Mouse (Mus musculus) thymus, postnatal 25 days (tissue): Measurements from ENCODE around the gene Kmt5b.

Experiments
- DNase-seq: peaks from one replicate; pipeline ENCODE4 v3.0.0; 2022

The Kmt5b gene

DNA sequence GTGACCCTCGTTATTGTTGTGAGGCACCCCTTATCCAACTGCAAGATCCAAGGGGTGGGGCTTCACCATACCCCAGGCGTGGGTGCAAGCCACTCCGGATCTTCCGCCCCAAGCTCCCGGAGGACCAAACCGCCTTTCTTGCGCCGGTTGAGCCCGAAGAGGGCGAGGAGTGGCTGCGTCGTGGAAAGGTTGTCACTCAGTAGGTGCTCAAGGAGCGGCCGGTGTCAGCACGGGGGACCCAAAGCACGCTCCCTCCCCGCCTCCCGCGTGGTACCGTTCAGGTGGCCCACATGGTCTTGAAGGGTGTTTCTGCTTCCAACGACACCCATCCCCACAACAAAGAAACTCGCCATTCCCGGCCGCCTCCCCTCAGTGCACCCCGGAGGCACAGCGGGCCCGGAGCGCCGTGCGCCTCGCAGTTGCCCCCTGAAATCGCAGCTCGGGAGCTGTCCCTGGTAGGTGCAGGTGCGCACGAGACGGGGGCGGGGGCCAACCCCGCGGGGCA is at the start of gene Kmt5b:
Kmt5b (plus strand) TSS at position 146 of the 505 bp plus-strand sequence.
- no peak for DNase-seq

DNA sequence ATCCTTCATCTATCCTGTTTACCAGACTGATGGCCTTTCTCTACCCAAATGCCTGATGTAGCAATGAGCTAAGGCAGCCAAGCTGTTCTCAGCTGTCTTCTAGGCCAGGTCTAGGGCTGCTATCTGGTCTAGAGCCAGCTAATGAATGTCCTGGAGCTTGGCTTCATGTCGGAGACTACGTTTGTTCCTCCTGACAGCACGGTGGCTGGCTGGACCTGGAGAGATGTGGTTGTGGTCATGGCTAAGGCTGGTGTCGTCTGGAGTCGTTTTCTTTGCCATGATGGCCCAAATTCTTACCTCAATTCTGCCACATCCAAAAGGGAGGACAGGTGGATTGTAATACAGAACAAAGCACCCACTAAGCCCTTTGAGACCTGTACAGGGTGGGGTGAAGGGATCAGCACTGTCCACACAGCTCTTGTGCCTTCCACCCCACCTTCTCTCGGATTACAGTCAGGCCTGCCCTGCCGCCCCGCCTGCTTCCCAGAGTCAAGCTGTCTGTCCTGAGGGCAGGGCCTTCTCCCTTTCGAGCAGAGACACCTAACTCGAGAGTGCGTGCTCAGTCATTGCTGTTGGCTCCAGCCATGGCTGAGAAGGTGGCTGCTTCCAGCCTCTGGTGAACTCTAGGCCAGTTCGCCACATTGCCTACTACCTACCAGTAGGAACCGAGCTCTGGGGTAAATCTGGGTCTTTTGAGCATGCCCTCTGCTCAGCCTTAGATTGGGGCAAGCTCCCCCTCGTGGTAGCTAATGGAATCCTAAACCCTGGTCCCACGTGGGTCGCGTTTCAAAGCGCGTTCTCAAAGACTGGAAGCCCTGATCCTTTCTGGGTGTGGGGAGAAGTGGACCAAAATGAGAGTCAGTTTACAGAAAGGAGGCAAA is 48.5 kb upstream of the Kmt5b start:
- peak; percentile 75 for DNase-seq

DNA sequence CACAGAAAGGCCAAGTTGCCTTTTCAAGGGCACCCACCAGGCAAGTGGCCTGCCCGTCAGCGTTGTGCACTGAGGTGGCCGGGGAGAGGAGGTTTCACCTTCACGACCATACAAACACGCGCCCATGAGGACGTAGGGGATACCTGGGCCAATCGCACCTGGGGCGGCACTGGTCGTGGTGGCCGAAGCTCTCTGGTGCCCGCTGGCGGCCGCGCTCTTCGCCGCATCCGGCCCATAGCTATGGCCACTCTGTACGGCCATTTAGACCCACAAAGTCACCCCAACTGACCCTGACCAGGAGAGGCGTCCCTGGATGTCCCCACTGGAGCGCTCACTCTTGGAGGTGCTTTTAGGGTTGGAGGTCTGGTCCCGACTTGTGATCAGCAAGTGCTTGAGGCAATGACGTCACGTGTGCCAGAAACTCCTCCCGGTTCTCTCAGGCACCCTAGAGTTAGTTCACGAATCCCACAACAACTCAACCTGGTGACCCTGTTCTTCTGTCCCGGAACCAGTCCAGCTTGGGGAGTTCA is 47.8 kb upstream of the Kmt5b start:
- peak; percentile 49 for DNase-seq

DNA sequence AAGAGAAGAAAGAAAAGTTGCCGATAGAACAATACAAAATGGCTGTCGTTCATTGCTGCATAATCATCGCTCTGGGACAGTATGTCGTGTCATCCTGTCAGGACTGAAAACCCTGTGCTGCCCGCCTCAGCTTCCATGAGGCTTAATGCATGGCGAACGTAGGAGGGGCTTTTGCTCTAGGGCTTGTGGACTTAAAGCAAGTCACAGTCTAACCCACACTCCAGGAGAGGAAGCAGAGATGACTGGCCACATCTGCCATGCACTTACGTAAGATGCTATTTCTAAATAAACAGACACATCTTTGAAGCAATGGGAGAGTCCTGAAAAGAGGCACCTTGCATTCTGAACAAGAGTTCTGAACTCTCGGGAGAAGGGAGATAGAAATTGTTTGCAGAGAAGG is 44.1 kb upstream of the Kmt5b start:
- no peak for DNase-seq

DNA sequence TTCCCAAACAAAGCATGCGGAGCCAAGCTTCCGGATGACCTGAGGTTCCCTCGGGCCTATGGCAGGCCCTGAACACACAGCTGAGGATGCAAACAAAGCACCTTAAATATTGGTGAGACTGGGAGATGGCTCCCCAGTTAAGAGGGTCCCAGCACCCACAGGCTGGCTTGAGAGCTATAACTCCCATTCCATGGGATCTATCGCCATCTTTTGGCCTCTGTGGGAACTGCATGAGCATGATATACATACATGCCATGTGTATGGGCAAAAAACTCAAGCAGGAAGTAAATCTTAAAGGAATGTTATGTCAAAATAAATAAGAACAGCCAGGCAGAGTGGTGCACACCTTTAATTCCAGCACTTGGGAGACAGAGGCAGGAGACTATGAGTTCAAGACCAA is 43.3 kb upstream of the Kmt5b start:
- DNase-seq: peak; percentile 58

DNA sequence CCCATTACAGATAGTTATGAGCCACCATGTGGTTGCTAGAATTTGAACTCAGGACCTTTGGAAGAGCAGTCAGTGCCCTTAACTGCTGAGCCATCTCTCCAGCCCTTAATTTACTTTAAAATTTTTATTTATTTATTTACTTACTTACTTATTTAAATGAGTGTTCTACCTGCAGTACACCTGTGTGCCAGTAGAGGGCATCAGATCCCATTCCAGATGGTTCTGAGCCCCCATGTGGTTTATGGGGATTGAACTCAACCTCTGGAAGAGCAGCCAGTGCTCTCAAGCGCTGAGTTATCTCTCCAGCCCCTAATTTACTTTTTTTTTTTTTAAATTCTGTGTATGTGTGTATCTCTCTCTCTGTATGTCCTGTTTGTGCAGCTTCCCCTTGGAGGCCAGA is 42.4 kb upstream of the Kmt5b start:
- DNase-seq: peak; percentile 73

DNA sequence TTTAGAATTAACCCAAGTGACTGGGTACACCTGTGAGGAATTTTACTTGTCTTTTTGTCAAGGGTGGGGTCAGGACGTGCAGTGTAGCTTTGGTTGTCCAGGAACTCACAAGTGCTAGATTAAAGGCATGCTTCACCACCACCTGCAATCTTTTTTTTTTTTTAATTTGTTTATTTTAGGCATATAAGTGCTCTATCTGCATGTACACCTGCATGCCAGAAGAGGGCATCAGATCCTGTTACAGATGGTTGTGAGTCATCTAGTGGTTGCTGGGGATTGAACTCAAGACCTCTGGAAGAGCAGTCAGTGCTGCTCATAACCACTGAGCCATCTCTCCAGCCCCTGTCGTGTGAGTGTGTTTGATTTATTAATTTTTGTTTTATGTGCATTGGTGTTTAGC is 38.3 kb upstream of the Kmt5b start:
- DNase-seq: no peak

DNA sequence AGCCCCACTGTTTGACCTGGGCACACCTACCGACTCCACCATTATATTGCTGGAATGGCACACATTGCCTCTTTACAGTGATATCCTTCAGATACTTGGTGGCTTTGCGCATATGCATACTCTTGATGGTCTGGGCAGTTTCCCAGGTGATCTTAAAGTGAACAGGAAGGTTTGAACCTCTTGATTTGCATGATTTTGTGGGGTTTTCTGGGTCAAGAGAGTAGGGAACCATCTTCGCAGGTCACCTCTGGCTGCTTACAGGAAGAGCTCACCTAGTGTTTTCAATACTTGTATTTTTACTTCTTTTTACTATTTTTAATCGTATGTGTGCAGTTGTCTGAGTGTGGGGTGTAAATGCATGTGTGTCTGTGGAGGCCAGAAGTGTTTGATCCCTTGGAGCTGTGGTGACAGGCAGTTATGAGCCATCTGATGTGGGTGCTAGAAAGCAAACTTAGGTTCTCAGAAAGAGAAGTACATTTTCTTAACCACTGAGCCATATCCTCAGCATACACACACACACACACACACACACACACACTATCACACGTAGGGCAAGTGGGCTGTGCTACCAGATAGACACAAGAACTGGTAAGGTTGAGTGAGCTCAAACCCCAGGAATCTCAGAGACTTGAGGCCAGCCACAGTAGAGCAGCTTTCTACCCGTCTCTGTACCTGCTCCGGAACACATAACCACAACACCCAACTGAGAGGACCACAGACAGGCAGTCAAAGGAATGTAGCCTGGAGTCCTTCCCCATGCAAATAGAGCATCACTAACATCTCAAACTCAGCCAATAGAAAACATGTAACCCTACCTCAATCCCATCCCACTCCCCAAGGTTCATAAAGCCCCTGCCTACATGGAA is 36.2 kb upstream of the Kmt5b start:
- peak; percentile 32 for DNase-seq

DNA sequence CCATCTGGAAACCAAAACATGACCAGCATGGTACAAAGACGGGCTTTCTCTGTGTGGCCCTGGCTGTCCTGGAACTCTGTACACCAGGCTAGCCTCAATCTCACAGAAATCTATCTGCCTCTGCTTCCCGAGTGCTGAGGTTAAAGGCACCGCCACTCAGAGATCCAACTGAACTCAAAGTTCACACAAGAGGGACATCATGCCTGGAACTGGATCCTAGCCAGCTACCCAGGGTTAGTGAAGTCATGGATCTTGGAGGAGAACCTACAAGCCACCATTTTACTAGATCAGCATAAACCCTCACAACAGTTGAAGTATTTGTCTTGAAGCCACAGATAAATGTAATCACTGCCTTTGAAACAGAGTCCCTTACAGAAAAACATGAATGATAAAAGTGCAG is 31.2 kb upstream of the Kmt5b start:
- no peak for DNase-seq

DNA sequence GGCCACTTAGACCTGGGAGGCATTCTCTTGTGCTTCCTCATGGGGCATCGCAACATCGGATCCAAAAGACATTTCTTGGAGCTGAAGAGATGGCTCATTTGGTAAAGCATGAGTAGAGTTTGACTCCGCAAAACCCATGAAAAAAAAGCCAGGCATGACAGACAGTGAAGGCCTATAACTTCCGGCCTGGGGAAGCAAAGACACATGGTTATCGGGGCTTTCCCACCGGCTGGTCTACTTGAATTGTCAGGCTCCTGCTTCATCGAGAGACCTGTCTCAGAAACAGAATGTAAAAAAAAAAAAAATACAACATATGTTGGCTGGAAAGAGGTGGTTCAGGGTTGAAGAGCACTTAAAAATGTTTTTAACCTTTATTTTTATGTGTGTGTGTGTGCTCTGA is 27.6 kb upstream of the Kmt5b start:
- DNase-seq: no peak

DNA sequence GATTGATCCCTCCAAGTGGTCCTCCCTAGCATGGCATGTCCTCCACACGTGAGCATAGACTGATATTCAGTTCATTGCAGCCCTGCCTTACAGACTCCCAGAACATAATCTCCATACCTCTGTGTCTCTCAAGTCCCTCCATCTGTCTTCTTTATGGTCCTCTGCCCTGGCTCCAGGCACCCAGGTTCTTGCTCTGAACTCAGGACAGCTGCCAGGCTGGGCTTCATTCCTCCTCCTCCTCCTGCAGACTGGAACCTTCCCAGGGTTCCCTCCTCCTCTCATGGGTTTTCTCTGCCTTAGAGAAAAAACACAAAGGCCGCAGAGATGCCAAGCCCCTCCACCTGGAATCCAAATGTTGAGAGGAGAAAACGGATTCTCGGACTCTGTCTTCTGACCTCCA is 24.5 kb upstream of the Kmt5b start:
- DNase-seq: no peak

DNA sequence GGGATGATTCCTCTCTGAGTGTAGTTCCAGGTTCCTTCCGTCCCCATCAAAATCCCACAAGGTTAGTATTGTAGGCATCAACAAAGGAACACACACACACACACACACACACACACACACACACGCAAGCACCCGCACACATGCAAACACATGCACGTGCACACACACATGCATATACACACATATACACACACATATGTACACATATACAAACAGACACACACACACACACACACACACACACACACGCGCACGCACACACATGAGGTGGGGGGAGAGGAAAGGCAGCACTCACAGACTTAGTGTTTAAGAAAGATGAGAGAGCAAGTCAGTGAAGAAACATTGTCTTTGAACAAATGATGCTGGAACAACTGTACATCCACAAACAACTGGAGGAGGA is 23.9 kb upstream of the Kmt5b start:
- DNase-seq: no peak

DNA sequence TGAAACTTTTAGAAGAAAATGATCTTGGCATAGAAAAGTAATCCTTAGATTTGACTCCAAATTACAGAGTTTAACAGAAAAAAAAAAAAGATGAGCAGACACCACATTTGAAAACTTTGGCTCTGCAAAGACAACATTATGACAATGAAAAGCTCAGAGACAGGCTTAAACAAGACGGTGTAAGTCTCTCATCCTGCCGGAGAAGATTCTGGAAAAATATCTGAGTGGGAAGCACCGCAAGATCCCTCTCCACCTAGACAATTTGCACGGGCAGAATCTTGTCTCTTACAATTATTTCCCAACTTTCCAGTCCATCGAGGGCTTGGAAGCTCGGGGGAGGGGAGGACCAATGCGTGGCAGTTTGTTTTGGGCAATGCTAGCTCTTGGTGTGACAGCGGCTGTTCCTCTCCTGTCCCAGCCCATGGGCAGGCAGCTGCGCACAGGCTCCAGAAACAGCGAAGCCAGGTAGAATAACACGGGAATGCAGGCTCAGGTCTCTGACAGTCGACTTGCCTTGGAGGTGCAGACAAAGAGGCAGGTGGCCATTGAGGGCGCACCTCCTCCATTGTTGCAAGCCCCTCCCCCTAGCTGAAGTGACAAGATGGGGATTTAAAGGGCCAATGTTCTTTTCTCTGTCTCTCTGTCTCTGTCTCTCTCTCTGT is 23.2 kb upstream of the Kmt5b start:
- DNase-seq: peak; percentile 71

DNA sequence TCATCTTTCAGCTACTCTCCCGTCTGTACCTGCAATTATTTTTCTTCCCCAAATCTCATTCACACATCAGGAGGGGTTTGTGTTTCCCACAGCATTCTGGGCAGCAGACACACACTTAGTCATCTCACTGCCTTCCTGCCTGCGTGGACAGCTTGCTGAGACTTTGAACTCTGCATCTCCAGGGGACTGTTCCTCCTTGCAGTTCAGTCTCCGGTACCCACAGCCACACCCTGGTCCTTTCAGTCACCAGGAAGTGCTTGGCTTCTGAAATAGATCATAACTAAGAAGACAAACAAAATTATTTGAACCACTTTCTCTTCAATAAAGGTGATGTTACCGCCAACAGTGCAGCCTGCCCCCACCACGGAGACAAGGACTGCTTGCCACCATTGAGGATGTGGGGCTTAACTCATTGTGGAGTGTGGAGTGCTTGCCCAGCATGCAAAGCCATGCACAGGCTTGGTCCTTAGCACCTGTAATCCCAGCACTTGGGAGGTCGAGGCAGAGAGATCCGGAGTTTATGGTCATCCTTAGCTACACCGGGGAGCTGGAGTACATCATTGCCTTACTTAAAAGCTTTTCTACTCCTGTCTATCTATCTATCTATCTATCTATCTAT is 14.5 kb upstream of the Kmt5b start:
- no peak for DNase-seq

DNA sequence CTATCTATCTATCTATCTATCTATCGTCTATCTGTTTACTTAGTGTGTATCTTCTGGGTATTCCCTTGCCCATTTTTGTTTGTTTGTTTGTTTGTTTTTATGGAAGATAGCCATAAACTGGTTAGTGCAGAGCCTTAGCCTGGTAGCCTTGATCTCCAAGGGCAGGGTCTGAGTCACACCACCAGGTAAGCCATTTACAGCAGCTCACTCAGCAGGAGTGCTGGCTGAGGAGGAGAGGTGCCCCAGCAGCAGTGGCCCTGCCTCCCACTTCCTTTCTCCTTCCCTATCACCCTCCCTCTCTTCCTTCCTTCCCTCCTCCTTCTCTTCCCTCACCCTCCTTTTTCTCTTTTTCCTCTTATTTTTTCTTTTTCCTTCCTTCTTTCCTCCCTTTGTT is 14.0 kb upstream of the Kmt5b start:
- no peak for DNase-seq

DNA sequence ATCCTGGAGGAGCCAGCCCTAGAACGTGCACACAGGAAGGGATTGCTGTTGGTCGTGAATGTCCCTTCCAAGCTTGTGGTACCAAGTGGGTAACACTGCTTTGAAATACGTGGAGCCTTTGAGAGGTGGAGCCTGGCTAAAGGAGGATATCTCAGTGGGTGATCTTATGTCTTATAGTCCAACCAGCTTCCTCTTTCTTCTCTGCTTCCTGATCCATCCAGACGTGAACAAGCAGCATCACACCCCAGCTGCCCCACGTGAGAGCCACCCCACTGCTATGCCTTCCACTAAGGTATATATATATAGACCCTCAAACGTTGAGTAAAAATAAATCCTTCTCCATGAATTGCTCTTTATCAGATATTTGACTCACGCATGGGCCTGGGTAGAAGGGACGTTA is 13.5 kb upstream of the Kmt5b start:
- no peak for DNase-seq

DNA sequence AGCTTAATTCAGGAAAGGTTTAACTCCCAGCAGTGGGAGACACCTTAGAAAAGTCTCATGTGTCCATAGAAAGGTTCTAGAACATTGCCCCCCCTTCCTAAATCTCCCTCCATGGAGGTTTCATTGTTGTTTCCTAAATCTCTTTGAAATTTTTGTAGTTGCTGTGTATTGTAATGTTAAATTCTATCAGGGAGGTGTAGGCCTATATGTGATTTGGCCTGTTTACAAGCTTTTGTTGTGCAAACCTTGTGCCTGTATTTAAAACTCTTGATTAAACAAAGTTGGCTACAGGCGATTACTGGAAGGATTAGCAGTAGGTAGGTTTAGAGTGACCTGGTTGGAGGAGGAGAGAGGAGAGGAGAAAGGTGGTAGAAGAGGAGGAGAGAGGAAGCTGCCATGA is 9.4 kb upstream of the Kmt5b start:
- no peak for DNase-seq

DNA sequence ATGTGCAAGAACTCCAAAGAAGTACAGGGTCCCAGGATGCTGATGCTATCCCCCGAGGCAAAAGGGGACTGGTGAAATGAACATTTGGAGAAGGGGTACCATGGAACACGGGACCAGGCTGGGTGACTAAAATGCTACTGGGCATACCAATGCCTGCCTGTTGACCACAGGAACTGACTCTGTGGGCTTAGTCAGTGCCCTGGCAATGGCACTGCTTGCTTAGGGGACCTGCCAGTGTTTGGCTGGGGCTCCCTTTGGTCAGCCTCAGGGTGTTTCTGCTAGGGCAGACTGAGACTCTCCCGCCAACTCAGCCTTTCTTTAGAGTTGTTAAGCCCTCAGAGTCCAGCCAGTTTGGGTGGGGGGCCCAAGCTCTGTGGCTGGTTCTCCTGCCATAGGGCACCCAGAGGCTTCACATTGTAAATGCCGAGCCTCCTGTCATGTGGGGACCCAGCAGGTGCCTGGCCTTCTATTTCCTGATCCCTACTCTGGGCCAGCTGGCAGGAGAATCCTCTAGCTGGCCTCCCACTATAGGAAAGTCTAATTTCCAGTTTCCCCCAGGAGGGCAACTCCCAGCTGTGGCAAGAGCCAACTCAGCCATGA is 1.9 kb upstream of the Kmt5b start:
- no peak for DNase-seq

DNA sequence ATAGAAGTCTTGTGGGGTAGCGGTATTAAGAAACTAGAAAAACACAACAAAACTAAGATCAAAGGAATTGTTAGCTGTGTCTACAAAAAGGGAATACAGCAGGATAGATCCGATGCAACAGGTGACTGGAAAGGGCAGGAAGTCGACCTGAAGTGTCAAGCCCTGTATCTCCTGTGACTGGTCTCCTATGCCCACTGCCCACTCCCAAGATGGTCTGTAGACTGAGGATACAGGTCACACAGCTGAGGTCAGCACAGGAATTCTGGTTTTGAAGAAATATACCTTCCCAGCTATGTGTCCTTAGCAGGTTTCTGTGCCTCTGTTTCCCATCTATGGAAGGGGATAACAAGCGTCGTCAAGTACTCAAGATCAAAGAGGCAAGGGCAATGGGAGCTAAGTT is 843 bp upstream of the Kmt5b start:
- DNase-seq: no peak

DNA sequence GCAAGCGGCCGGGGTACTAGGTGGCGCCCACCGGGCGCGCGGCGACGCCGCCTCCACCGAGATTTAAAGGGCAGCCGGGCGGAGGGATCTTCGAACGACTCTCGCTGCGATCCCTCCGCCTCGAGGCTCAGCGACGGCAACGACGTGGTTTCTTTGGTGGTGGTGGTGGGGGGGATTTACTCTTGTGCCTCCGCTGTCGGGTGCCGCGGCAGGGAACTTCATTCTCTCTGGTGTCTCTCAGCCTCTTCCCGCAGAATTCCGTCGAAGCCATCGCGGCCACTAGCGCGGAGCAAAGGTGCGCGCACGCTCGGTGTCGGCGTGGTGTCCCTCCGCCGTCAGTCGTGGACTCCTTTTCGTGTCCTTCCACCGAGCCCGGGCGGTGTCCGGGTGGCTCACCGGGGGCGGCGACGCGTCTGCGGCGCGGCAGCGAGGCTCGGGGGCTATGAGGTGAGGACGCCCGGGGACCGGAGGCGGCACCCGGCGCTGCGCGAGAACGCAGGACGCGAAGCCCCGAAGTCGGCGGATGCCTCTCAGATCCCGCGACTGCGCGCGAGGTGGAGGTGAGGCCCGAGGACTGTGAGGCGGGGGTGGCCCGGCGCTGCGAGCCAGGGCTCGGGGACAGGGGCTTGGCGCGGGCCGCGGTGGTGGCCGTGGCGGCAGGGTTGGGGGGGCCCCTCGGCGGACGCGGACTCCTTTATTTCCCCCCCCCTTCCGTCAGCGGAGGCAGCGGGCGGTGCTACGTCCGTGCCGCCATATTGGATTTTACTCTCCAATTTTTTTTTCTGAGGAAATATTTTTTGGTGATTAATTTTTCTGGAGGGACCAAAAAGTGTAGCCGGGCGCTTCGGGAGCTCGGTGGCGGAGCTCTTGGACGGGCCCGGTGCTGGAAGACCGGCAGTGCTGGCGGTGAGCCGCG is 818 bp downstream of the Kmt5b start:
- DNase-seq: peak; percentile 89
